Mouse (Mus musculus): ENCODE measurements around the gene Commd6.
A peak's percentile ranks its signal among the peaks of the same experiment; 100 is the strongest.

Gene Commd6

DNA sequence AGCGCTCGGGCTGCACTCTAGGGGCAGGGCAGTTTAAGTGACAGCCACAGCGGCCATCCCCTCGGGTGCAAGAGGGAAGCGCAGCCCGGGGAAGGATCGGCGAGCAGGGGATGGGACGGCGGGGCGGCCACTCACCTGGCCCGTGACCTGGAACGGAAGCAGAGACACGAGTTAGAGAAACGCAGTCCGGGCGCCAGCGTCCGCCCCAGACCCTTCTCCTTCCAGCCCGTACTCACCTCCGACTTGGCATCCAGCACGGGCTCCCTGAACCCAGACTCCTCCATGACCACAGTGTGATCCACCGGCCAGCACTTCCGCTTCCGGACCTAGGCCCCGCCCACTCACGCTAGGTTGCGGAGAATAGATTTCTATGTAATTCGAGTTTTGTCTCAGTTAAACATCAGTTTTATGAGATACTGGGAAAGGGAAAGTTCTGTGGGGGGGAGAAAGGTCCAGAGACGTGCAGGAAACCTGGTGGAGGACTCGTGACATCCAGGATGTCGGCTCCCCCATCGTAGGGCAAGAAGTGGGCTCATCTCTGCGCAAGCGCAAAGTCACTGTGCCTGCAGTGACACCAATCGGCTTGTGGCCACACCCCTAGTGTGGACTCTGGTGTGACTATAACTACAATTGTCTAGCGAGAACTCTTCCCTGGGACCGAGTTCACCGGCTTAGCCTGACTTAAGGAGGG is at the start of gene Commd6:
Commd6 (minus strand) TSS at position 534 of the 691 bp plus-strand sequence.
- peak; percentile 96 for DNase-seq (ENCODE audit: low read depth, low spot score)

DNA sequence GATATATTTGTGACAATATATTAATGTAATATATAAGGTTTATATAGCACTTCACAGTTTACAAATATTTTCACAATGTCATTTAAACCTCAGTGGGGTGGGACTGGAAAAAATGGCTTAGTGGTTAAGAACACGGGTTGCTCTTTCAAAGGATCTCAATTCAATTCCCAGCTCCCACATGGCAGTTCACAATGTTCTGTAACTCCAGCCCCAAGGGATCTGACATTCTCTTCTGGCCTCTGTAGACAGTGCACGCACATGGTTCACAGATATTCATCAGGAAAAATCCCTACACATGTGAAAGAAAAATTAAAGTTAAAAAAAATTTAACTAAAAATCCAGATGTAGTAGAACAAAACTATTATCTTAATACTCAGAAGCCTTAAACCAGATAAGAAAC is 47.9 kb upstream of the Commd6 start:
- DNase-seq (ENCODE audit: low read depth, low spot score) = no peak

DNA sequence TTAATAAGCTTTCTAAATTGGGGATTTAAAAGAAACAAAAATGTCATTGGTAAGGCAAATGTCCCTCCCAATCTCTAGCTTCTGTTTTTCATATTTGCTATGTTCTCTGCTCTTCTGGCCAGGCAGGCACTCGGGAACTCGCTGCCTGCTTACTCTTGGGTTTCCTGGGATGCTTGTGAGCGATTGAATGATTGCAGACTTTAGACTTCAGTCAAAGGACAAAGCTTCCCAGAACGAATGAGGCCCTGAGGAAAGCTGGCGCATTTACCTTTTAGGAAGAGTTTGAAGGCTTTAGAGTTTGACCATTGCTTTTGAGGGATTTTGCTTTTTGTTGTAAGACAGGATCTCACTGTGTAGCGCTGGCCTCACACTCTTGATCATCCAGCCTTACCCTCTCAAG is 47.2 kb upstream of the Commd6 start:
- DNase-seq (ENCODE audit: low read depth, low spot score) = no peak

DNA sequence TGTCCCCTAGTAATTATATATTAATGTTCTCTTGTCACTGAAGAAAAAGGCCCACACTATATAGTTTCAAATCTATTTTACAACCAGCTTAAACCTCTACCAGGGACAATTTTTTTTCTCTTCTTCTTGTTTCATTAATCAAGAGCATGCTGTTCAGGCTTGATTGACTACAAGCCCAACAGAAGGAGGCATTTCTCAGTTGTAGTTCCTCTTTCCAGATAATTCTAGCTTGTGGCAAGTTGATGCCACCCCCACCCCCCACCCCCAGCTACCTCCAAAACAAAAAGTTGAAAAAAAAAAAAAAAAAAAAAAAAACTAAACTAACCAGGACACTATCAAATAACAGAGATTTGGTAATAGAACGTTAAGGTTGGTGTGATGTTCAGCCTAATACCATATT is 31.7 kb upstream of the Commd6 start:
- DNase-seq (ENCODE audit: low read depth, low spot score) = no peak

DNA sequence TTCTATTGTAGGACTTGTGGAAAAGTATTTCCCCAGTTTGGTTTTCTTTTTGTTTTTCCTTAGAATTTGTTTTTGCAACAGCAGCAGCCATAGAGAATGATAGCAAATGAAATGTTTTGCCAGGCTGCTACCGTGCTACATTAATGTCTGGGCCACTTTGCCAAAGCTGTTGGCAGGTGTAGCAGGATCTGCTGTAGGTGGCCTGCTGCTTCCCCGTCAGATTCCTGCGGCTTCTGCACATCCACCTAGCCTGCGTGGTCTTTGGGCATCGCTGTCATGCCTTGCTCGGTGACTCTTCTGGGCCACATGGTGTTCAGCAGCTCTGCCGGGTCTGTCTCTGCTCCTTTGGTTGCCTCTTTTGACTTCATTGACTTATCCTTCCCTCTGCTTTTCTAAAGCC is 28.1 kb upstream of the Commd6 start:
- no peak for DNase-seq (ENCODE audit: low read depth, low spot score)

DNA sequence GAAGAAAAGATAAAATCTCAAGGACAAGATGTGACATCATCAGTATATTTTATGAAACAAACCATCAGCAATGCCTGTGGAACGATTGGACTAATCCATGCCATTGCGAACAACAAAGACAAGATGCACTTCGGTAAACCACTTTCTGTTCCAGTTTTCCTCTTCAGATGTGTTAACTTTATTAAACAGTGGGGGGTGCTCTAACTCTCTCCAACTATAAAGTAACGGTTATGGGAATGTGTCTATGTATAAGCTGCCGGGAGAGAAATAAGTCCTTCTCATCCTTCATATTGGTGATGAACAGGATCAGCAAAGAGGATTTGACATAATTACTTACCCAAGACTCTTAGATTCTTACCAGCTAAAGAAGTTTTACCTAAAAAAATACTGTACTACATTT is 26.1 kb upstream of the Commd6 start:
- DNase-seq (ENCODE audit: low read depth, low spot score) = no peak

DNA sequence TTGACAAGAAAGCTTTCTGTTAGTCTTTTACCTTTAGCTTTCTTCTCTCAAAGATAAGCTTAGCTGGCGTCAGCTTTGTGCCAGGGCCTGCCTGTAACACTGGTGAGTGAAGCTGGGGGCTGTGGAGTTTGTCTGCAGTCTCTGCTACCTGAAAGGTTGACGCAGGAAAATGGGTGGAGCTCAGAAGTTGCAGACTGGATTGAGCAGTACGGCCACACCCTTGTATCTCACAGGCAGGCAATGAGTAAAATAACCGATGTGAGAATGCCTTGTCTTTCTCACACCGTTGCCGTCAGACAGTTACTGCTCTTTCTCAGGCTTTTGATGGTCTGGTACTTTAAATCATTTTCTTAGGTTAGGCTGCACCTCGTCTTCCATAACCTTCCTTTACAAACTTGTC is 25.6 kb upstream of the Commd6 start:
- peak; percentile 54 for DNase-seq (ENCODE audit: low read depth, low spot score)

DNA sequence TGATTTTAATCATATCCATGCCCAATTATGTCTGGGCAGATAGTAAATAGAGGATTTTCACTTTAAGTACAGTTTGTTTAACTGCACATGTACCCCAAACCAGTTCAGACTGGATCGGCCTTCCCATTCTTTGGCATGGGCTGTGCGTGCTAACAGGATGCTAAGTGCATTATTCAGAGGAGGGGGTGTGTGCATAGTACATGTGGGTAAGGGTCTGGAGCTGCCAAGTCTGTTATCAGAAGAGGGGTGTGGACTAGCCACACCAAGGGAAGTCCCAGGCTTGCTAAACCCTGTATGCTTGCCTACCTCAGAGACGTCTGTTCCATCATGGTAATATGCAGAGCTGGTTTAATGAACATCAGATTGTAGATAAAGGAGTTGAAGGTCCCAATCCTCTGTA is 23.8 kb upstream of the Commd6 start:
- DNase-seq (ENCODE audit: low read depth, low spot score) = no peak

DNA sequence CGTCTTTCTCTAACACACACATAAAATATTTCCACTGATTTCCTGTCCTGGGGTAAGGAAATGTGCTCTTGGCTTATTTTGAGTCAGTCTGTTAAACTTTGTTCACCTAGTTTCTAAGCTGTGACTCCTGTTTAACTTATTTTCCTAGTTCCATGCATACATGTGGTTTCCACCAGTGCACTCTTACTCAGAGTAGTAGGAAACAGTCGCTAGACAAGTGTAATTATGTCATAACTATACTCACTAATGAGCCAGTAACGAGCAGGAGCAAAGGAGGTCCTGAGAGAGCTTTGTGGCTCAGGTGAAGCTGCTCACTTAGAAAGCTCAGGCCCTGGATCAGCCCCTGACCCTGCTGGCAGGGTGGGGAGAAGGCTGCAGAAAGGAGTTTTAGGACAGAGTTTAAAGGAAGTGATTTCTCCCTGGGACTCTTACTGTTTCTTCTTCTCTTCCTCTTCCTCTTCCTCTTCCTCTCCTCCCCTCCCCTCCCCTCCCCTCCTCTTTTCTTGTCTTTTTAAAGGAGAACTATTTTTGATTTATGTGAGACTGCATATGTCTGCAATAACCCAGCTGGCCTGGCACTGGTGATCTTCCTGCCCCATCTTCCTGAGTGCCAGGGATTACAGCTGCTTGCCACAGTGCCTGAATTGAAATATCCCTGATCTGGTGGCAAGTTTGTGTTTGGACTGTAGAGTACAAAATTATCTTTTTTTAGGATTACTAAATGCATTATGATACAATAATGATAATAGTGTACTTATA is 21.3 kb upstream of the Commd6 start:
- DNase-seq (ENCODE audit: low read depth, low spot score) = no peak

DNA sequence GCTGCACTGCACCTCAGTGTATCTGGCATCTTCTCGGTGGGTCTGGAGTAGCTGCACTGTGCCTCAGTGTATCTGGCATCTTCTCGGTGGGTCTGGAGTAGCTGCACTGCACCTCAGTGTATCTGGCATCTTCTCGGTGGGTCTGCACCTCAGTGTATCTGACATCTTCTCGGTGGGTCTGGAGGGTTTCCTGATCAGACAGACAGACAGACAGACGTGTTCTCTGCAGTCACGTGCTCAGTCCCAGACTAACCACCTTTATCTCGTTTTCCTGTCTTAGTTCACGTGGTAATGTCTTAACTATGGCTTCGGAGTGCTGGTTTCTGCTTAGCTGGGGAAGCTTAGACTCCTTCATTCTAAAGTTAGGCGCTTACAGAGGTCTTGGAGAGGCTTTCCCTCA is 15.8 kb upstream of the Commd6 start:
- DNase-seq (ENCODE audit: low read depth, low spot score) = peak; percentile 65

DNA sequence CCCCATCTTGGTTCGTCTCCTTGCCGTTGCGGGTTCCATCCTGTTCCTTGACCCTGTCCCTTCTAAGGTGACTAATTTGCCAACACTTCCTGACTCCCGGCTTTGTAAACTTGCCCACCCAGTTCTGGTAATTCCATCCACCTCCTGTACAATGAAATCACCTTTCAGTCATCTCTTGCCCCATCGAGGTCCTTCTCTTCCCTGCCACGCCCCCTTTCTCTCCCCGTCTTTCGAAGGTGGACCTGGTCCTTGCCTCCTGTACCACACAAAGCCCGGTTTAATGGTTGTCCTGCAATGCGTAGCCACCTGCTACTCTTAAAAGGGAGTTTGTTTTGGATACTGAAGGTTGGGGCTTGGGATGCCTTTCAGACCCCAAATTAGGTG is 14.0 kb upstream of the Commd6 start:
- peak; percentile 33 for DNase-seq (ENCODE audit: low read depth, low spot score)

DNA sequence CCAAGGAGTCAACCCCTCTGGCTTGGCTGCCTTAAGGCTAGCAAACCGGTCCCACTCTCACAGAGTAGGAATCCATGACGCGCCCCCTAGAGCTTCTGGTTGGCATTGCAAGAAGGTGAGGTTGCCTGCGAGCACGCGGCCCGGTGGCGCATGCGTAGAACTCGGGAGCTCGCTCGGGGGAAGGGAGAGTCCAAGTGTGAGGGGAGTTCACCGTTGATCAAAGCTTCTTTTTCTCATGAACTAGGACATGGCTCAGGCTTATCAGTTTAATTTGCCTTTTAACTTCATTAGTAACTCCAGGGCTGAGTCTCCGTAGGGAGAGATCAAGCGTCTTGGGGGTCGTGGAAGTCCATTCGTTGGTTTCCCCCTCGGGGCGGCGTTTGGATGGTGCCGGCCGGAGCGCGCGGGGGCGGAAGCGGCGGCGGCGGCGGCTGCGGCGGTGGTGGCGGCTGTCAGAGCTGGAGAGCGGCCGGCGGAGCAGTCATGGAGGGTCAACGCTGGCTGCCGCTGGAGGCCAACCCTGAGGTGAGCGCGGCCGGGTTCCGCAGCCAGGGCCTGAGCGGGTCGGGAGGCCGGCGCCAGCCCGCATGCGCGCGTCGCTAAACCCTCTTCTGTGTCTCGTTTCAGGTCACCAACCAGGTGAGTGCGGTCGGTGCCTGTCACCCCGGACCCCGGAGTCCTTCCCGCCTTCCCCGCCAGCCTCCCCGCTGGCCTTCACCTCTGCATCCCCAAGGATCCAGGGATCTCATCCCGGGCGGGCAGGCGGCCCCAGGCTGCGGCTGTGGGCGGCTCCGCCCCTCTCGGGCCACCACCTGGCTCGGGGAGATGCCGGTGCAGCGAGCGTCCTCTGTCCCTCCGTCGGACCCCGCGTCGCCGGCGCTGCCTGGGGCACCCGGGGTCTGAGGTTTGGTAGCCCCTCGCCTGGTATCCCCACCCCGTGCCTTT is 13.4 kb upstream of the Commd6 start, which contains the start of gene Uchl3:
Uchl3 (plus strand) TSS at position 387 of the 945 bp plus-strand sequence.
- peak; percentile 94 for DNase-seq (ENCODE audit: low read depth, low spot score)

DNA sequence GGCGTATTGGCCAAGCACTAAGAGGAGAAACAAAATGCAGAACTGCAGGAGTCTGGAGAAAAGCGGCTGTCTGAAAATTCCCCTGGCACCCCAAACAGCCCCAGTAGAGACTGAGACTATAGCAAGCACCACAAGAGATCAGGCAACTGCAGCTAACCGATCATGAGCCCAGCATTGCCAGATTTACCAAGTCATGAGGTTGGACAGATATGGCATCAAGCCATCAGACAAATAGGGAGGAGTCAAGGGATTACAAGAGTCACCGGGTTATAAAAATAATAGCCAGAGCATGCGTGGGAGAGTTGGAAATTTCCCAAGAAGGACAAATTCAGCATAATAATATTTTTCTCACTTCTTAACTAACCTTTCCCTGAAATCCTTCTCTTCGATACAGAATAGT is 12.1 kb upstream of the Commd6 start:
- no peak for DNase-seq (ENCODE audit: low read depth, low spot score)

DNA sequence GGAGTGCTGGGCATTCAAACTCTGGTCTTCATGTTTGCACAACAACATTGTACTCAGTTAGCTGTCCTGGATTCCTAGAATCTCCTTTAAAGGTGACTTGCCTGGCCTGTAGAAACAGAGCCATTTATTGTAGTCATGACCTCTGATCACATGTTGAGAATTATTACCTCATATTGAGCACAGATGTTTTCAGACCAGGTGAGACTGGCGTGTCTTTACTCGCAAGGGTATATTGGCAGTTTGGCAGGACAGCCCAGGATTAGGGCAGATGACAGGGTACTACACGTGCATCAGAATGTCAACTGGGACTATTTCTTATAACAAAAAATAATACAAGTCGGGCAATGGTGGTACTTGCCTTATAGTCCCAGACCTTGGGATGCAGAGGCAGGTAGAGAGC is 10.1 kb upstream of the Commd6 start:
- DNase-seq (ENCODE audit: low read depth, low spot score) = no peak

DNA sequence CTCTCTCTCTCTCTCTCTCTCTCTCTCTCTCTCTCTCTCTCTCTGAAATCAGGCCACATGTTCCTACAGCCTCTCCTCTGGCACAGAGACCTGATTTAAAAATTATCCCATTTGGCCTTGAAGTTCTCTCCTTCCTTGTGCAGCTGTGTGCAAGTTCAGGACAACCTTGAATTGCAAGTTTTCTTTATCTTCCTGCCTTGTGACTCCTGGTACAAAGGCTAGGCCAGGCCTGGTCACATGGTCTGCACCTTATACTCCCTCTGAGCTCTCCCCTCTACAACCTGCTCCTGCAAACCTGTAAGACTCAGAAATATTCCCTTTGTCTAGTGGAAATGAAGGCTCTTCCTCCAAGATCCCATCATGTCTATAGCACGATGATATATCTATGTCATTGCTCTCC is 4.5 kb upstream of the Commd6 start:
- no peak for DNase-seq (ENCODE audit: low read depth, low spot score)

DNA sequence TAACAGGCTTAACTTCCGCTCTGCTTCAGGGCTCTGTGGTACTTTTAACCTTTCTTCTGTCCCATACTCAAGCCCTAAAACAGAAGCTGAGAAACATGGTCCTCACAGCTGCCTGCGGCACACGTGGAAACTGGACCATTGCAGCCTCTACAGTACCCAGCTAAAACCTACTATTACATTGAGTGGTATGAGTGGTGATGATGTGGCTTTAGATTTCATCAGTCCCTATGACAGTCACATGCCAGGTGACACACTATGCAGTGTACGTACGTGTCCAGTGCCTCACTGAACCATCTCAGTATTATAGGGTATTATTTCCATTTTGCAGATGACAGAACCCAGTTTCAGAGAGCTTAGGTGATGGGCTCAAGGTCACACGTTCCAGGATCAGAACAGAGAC is 3.1 kb downstream of the Commd6 start:
- no peak for DNase-seq (ENCODE audit: low read depth, low spot score)

DNA sequence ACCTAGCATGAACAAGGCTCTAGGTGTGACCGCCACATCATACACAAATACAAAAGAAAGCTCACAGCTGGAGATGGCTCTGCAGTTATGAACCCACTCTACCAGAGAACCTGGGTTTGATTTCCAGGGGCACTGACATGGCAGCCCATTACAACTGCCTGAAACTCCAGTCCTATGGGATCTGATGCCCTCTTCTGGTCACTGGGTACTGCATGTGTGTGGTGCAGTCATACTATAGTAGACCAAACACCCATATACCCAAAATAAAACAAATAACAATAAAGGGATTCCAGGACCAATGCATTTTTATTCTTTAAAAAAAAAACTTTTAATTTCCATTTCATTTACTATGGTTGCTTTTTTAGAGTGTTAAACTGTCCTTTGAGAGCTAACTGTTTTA is 4.7 kb downstream of the Commd6 start:
- DNase-seq (ENCODE audit: low read depth, low spot score) = no peak

DNA sequence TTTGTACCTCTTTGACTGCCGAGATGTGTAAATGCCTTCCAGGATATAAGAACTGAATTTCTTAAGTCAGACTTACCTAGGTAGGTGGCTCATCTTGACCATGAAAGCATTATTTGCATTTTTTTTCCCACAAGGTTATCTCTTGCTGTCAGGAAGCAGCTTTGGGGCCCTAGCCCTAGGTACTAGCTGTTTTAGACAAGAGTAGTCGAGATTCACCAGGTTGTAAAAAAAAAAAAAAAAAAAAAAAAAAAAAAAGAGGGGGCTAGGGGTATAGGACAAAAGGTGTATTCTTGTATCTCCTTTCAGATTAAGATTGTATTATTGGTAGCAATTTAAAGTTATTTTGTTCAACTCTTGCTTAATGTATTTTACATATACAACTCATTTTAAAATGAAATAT is 9.9 kb downstream of the Commd6 start:
- DNase-seq (ENCODE audit: low read depth, low spot score) = no peak

DNA sequence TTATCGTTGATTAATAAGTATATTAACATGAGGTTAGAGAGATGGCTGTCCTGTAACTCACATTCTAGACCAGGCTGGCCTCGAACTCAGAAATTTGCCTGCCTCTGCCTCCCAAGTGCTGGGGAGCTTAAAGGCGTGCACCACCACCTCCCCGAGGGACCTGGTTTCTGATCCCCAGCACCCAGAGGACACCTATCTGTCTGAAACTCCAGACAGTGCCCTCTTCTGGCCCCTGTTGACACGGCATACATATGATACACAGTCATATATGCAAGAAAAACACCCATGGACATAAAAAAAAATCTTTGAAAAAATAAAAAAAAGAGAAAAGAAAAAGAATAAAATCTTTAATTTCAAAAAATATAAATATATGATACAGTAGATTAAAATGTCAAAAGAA is 22.8 kb downstream of the Commd6 start:
- DNase-seq (ENCODE audit: low read depth, low spot score) = peak; percentile 16

DNA sequence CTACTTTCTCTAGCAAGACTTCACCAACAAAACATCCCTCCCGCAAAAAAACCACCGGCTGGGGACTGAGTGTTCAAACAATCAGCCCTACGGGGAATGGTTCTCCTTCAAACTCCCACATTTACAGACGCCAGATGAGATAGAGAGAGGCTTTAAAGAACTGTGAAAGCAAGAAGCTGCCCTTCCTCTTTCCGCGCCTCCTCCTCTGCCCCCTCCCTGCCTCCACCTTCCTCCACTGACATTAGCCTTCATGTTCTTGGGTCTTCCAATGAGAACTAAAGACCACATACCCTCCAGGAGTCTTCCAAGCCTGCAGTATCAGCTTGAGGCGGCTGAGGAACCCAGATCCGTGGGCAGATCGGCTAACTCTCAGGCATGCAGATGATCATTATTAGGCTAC is 24.3 kb downstream of the Commd6 start:
- no peak for DNase-seq (ENCODE audit: low read depth, low spot score)

DNA sequence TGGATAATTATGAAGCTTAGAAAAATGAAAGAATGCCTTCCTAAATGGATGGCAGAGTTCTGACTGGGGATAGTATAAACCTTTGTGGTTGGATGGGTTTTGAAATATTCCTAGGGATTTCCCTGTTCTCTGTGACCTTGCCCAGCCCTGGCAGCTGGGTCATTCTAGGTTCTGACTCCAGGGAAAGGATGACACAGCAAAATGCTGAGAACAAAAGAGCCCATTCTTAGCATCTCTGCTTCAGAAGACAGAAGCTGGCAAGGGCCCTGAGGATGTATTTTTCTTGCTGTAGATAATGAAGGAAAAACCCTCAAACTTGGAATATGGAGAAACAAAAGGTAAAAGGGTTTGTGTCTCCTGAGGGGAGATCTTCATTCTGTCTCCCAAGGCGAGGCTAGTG is 27.3 kb downstream of the Commd6 start:
- DNase-seq (ENCODE audit: low read depth, low spot score) = peak; percentile 17

DNA sequence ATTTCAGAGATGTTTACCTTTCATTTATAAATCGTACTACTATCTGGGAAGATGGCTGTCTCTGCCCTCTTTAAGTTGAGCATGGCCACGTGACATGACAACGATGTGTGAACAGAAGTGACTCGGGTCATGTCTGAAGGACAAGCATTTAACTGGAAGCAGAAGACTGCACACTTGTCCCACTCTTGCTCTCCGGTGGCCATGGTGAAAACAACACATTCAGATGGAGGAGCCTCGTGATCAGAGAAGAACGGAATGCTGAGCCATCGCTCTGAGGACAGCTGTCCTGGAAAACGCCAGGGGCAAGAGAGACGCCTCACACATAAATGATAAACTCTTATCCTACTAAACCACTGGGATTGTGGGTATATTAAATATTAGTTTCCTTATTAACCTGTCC is 29.8 kb downstream of the Commd6 start:
- DNase-seq (ENCODE audit: low read depth, low spot score) = no peak
